Mouse (Mus musculus) heart, adult 2 months (tissue): ENCODE results near the gene Tubb4a. TPM values are rescaled to one million over a fixed set of nuclear protein-coding genes. Genes with fewer than 3 reads are reported as not detected.

Source experiments
- DNase-seq, 2 experiments: peaks; one replicate each; pipeline ENCODE4 v3.0.0; 2021
- H3K27ac ChIP-seq: fragments of 200-600 bp; 2 replicates; pipeline ENCODE4 v1.8.1; 2022
- H3K27me3 ChIP-seq: fragments of 200-500 bp; 2 replicates; pipeline ENCODE4 v1.6.1; 2012; ENCODE audit warnings: mild to moderate bottlenecking, low read length, inconsistent platforms, mixed read lengths; ENCODE audit not compliant: control insufficient read depth, insufficient read depth
- H3K36me3 ChIP-seq: fragments of 200-500 bp; 2 replicates; pipeline ENCODE4 v1.6.1; 2012; ENCODE audit warnings: low read length, inconsistent platforms; ENCODE audit not compliant: control insufficient read depth, insufficient read depth
- H3K4me1 ChIP-seq: fragments of 200-500 bp; 2 replicates; pipeline ENCODE4 v1.6.1; 2011; ENCODE audit warnings: low read length; ENCODE audit not compliant: control insufficient read depth, insufficient read depth
- H3K4me3 ChIP-seq: fragments of 200-600 bp; 2 replicates; pipeline ENCODE4 v1.8.1; 2022
- H3K79me2 ChIP-seq: fragments of 200-500 bp; replicated peaks from 2 replicates; pipeline ENCODE4 v1.6.1; 2012; ENCODE audit warnings: mild to moderate bottlenecking, inconsistent platforms, low read length, moderate library complexity, mixed read lengths; ENCODE audit not compliant: control insufficient read depth, insufficient read depth
- H3K9ac ChIP-seq: fragments of 200-500 bp; 2 replicates; pipeline ENCODE4 v1.6.1; 2012; ENCODE audit warnings: low read depth, mild to moderate bottlenecking, control low read depth, inconsistent platforms, low read length, mixed read lengths
- CTCF ChIP-seq: fragments of 200-600 bp; IDR thresholded peaks from 2 replicates; pipeline ENCODE4 v1.8.1; 2022; ENCODE audit warnings: antibody characterized with exemption, mild to moderate bottlenecking, moderate library complexity
- EP300 ChIP-seq: fragments of 200-500 bp; IDR thresholded peaks from 2 replicates; pipeline ENCODE4 v1.6.1; 2011; ENCODE audit warnings: low read depth, low read length, control low read depth; ENCODE audit not compliant: insufficient read depth
- POLR2A ChIP-seq: fragments of 200-500 bp; IDR thresholded peaks from 2 replicates; pipeline ENCODE4 v1.6.1; 2011; ENCODE audit warnings: mild to moderate bottlenecking, low read depth, low read length, control low read depth; ENCODE audit not compliant: insufficient read depth
- WGBS: fragments of 180-500 bp; shearing (Covaris S2); methylation state at CpG from one replicate; pipeline ENCODE4 v1.1.7; 2018; 5-methylcytosine and 5-hydroxymethylcytosine counted together
- intact Hi-C: fragments of 180-260 bp; cut with DNase I; formaldehyde crosslinking; loops from one replicate; pipeline ENCODE4 v1.15.1; 2025
- polyA plus RNA-seq: library from polyadenylated mRNA; depleted of rRNA; stranded (reverse); fragments of >200 nt; gene quantifications from 2 replicates; pipeline ENCODE4 v1.2.3, GENCODE M21; 2012
- total RNA-seq, 2 experiments: library from RNA; stranded (reverse); gene quantifications; 2 replicates each; pipeline ENCODE4 v1.2.3; 2021

Tubb4a gene
- total and polyA plus RNA-seq, 3 experiments: 1.5 to 4.0 (median 2.7) TPM

- Histone ChIP-seq H3K36me3 (no peaks in the 10 kb centered on the region), H3K9ac (no peak overlapping the region), H3K4me1 (0 out of 2 replicates have a peak, but pooled peaks cover 3% of the 10 kb centered on the region), H3K27me3 (no peaks in the 10 kb centered on the region), H3K4me3 (no peak overlapping the region), H3K27ac (no peak overlapping the region), H3K79me2 (no peaks in the 10 kb centered on the region)
- 3% methylated on average over 22 of the region's 22 CpGs for WGBS
- TF ChIP-seq POLR2A (no peak), CTCF (no peak), EP300 (no peak)
- DNase-seq: no peak
- intact Hi-C loops: no loop called here
Measured at GRCm38 (mm10) chr17:57062548-57062947, 25.0 kb downstream of the Tubb4a start.

DNA sequence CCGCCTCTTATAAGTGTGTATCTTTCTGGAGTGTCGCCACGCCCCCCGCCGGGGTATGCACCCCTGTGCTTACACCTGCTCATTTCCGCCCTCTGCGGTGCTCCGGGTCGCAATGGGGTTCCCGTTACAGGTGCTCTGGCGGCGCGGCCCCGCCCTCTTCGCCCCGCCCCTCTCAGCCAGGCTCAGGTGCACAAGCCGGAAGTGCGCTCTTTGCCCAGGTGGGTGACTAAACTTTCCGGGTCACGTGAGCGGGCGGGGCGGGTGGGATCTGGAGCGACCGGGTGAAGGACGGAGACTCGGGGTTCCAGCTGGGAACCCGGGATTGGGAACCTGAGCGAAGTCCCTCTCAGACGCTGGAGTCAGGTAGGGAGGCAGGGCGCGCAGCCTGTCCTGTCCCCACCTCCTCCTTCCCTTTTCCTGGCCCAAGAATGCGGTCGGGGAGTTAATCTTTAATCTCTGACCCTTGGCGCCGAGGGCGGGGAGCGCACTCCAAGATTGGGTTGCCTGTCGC is 25.5 kb downstream of the Tubb4a start:
- no peaks in the 10 kb centered on the region for H3K79me2 ChIP-seq
- TF ChIP-seq POLR2A (no peak), EP300 (no peak), CTCF (no peak)
- 0 out of 2 replicates have a peak, but pooled peaks cover 3% of the 10 kb centered on the region for H3K4me1 ChIP-seq
- H3K4me3 ChIP-seq: peak overlapping the region; percentile 16; the same call in 1 of the 2 replicates
- DNase-seq: peak in 1 of 2 experiments; percentile 35
- H3K27ac ChIP-seq: no peak overlapping the region
- no peaks in the 10 kb centered on the region for H3K27me3 ChIP-seq
- intact Hi-C loops: no loop called here
- H3K9ac ChIP-seq: no peak overlapping the region
- no peaks in the 10 kb centered on the region for H3K36me3 ChIP-seq
- WGBS: 2% methylated on average over 39 of the region's 39 CpGs

- no peak for DNase-seq
- Histone ChIP-seq H3K79me2 (no peaks in the 10 kb centered on the region), H3K9ac (no peak overlapping the region), H3K27ac (no peak overlapping the region; the same call in 1 of the 2 replicates), H3K4me3 (no peak overlapping the region), H3K36me3 (no peaks in the 10 kb centered on the region), H3K4me1 (0 out of 2 replicates have a peak, but pooled peaks cover 3% of the 10 kb centered on the region), H3K27me3 (no peaks in the 10 kb centered on the region)
- intact Hi-C loops: no loop called here
- TF ChIP-seq EP300 (no peak), POLR2A (no peak), CTCF (no peak)
- WGBS: 38% methylated on average over 10 of the region's 10 CpGs
Measured at GRCm38 (mm10) chr17:57061069-57061468, 26.5 kb downstream of the Tubb4a start.

DNA sequence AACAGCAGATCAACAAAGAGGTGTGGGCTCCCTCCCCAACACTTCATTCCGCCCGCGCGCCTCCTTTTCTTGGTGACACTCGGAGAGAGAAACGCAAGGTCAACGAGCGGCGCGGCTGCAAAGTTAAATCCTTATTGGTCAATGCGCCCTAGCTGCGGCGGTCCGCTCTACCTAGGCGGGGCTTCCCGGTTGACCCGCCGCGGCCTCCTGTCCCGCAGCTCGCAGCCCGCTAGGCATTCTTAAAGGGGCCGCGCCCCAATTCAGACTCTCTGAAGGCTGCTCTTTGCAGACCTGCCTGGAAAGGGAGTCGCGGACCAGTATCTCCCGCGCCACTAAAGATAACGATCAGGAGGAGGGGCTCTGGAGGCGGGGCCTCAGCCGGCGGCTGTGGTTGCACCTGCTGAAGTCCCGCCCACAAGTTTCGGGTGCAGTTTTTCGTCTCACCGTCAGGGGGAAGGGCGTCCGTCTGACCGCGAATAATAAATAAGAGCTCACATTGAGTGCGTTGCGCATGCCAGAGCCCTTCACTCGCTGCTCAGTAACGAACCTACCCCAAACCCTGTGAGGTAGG is 27.3 kb downstream of the Tubb4a start:
- TF ChIP-seq CTCF (peak; percentile 87), EP300 (0 out of 2 replicates have a peak, but pooled peaks have one; percentile 20), POLR2A (0 out of 2 replicates have a peak, but pooled peaks have one; percentile 17)

GRCm38 (mm10) chr17:57059486-57059977 is 28.1 kb downstream of the Tubb4a start, which contains the start of gene Slc25a23:
Slc25a23 (minus strand) TSS chr17:57059863.
- 0% methylated on average over 43 of the region's 45 CpGs for WGBS
- TF ChIP-seq EP300: no peak
- TF ChIP-seq CTCF: no peak
- no peak; the same call in 1 of the 2 replicates for TF ChIP-seq POLR2A
- no peaks in the 10 kb centered on the region for H3K27me3 ChIP-seq
- no peaks in the 10 kb centered on the region for H3K36me3 ChIP-seq
- peak within 1 kb of the TSS; percentile 76 for H3K9ac ChIP-seq
- H3K4me3 ChIP-seq: peak within 1 kb of the TSS; percentile 74
- H3K27ac ChIP-seq: peak within 1 kb of the TSS; percentile 93
- DNase-seq: peak; percentile 77 to 78
- intact Hi-C loops: loop anchor here (5.0 kb wide), 1 partner anchor 227 kb away; the partner anchor contains the start of gene Rfx2
- H3K4me1 ChIP-seq: 0 out of 2 replicates have a peak, but pooled peaks cover 3% of the 10 kb centered on the region
- no peaks in the 10 kb centered on the region for H3K79me2 ChIP-seq

More for the DNA sequence above, 27.3 kb downstream of the Tubb4a start:
- Histone ChIP-seq H3K4me1 (0 out of 2 replicates have a peak, but pooled peaks cover 3% of the 10 kb centered on the region), H3K27ac (peak overlapping the region; percentile 93), H3K9ac (peak overlapping the region; percentile 76), H3K27me3 (no peaks in the 10 kb centered on the region), H3K36me3 (no peaks in the 10 kb centered on the region), H3K79me2 (no peaks in the 10 kb centered on the region), H3K4me3 (peak overlapping the region; percentile 74)
- under 1% methylated on average over 44 of the region's 44 CpGs for WGBS
- DNase-seq: peak; percentile 97
- intact Hi-C loops: no loop called here
